Mouse (Mus musculus) Patski (cell line): ENCODE measurements at regions not wholly inside any gene's neighbourhood (a gene's known extent, or its start where the extent isn't known, plus 50 kb on each side); places are given as distances from the start of the nearest gene placed in this dataset.
A peak's percentile ranks its signal among the peaks of the same experiment; 100 is the strongest.

Experiments used
- ATAC-seq: fragments of 100-300 bp; one replicate; pipeline ENCODE4 v1.8.0; 2021
- CTCF ChIA-PET: fragments of 350-600 bp; sonication (Branson Sonifier 250); formaldehyde crosslinking; loops from one replicate; lab custom pipeline; 2022; ENCODE audit warnings: inconsistent platforms; lab: Charles Lee
- POLR2A ChIA-PET: fragments of 350-600 bp; sonication (Branson Sonifier 250); formaldehyde crosslinking; loops from one replicate; lab custom pipeline; 2022; ENCODE audit warnings: antibody characterized with exemption, inconsistent platforms; lab: Charles Lee
- DNase-seq: peaks from one replicate; pipeline ENCODE4 v3.0.0-alpha.2; 2011; ENCODE audit warnings: low read depth, low spot score
- H3K27me3 ChIP-seq: fragments of 371-371 bp; one replicate; pipeline ENCODE4 v1.5.1; 2021
- CTCF ChIP-seq: fragments of 100-300 bp; IDR thresholded peaks from one replicate; pipeline ENCODE4 v1.5.1; 2021
- in situ Hi-C: fragments of 300-500 bp; cut with MboI; formaldehyde crosslinking; loops from 3 replicates; pipeline ENCODE4 v1.11.1; 2018; ENCODE audit warnings: low pct_unique_long_range_greater_than_20kb, mixed read lengths

DNA sequence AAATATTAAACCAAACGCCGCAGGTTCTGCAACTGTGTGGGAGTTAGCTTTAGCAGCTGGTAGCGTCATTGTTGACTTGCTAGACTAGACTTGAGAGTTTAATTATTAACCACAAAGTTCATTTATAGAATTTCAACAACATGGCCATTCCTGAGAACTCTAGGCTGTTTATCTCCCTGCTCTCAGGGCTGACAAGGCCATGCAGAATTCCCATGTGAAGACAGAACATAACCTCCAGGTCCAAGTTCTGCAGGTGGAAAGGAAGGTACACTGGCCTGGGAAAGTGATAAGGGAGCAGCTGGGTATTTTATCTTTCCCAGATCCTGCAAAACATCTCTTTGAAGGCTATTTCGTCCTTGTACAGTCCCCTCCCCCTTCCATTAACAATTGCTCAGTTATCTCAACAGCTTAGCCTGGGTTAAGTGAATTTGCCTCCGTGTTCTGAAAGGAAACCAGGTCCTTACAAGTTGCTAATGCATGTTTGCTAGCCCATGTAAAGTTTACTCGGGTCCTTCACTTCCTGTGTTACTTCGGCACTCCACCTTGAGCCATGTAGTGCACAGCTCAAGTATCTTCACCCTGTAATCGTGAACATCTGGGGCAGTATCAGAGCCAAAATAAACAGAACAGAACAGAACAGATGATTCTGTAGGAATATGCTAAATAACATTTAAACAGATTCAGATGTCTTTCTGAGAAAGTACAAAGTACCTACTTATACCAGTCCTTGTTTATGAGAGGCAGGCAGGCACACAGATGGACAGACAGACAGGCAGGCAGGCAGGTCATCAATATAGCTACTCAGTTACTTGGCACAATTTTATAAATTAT lies 537.0 kb upstream of the N6amt1 start:
- H3K27me3 ChIP-seq: no peaks in the 10 kb centered on the region
- no peak for TF ChIP-seq CTCF
- CTCF ChIA-PET: interaction anchor here (0.8 kb wide), 1 partner anchor 10 kb away, joined by 3 read pairs; no protein-coding TSS in a partner anchor
- POLR2A ChIA-PET: no interaction called here
- ATAC-seq (no peak), DNase-seq (no peak)
- in situ Hi-C loops: no loop called here

DNA sequence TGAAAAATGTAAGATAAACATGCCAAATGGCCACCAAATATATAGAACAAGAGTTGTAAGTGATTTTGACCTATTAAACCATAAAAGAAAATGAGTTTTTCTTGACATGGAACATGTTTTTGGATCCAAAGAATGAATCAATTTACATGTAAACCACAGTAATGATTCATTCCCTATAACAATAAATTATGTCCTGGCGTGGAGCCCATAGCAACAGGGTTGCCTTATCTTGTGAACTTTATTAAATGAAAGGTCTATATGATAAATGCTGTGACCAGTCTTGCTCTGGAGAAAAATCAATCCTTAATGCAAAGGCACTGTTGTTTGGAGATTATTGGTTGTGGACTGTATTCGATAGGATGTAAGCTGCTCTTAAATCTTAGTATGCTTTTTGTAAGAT lies 538.0 kb upstream of the N6amt1 start:
- ATAC-seq: no peak
- in situ Hi-C loops: no loop called here
- CTCF ChIA-PET: interaction anchor here (0.9 kb wide), 1 partner anchor 65 kb away, joined by 3 read pairs; no protein-coding TSS in a partner anchor

DNA sequence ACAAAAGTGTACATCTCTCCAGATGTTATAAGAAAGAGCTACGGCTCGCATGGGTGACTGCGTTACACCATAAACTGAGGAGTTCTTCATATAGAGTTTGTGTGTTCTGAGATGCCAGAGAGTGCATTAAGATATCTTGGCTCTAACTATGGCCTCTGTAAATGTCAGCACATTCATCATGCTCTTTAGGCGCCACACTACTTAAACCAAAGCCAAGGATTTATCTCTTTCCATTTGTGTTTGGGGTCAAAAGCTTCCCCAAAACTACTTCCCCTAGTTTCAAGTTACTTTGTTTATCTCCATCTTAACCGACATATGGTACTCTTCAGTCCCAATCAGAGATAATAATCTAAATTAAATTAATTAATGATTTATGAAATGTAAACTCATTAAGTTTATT lies 541.3 kb upstream of the N6amt1 start:
- ATAC-seq (no peak), DNase-seq (no peak)
- ChIA-PET POLR2A (no interaction called here), CTCF (interaction anchor here (2.9 kb wide), 1 partner anchor 70 kb away, joined by 6 read pairs; no protein-coding TSS in a partner anchor)
- no peak for TF ChIP-seq CTCF
- in situ Hi-C loops: no loop called here
- no peaks in the 10 kb centered on the region for H3K27me3 ChIP-seq

More for the DNA sequence above, 538.0 kb upstream of the N6amt1 start:
- TF ChIP-seq CTCF: no peak
- DNase-seq: no peak
- POLR2A ChIA-PET: no interaction called here
- H3K27me3 ChIP-seq: no peaks in the 10 kb centered on the region

DNA sequence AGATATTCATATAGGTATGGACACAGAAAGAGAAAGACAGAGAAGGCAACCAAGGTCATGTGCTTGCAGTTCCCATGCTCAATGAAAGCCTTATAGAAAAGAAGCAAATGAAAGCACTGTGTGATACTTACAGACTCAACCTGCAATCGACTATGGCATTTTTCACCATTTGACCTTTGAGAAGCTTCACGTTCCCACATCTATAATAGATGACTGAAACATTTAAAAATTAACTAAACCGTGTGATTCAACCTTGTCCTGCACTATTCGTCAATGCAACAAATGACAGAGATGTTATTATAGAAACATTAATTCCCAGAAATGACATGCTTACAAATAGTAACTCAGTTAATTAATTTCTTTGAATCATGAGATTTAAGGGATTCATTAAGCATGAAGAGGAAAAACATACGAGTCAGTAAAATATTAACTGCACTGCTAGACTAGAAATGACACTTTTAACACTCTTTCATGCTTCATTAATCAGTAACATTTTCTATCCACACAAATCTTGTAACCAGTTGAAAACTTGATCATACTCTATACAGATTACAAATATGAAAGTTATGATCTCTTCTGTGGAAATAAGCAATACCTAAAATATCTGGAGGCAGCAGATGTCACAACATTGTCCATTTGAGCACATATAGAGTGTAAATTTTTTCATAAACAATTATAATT lies 545.2 kb upstream of the N6amt1 start:
- ATAC-seq (peak; percentile 71), DNase-seq (peak; percentile 74)
- no peak for TF ChIP-seq CTCF
- in situ Hi-C loops: loop anchor here (5.0 to 10.0 kb wide), 4 partner anchors 161 to 1006 kb away; partner anchors contain the start of gene Adamts1
- CTCF ChIA-PET: no interaction called here
- POLR2A ChIA-PET: interaction anchor here (0.6 to 1.2 kb wide), 2 partner anchors 280 to 1005 kb away, joined by 3 to 5 read pairs; partner anchors contain the start of gene Adamts1
- H3K27me3 ChIP-seq: no peaks in the 10 kb centered on the region

DNA sequence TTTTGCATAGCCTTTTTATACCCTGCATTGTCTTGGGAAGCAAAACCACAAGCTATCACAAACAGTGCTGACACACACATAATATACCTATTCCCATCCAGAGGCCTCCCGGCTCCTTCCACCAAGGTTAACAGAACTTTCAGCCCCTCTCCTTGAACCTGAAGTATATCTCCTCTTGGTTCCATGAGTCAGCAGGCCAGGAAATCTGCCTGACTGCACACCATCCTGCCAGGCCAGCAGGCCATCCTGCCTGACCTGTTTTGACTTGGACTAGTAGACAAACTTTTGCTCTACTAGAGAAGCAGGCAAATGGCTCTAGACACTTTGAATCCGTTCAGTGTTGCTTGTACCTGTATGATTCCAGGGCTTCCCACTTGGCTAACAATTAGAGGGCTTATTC lies 547.6 kb upstream of the N6amt1 start:
- in situ Hi-C loops: loop anchor here (5.0 to 10.0 kb wide), 4 partner anchors 159 to 1004 kb away; partner anchors contain the start of gene Adamts1
- no peak for DNase-seq
- ChIA-PET CTCF (interaction anchor here (1.3 kb wide), 1 partner anchor 40 kb away, joined by 3 read pairs; no protein-coding TSS in a partner anchor), POLR2A (no interaction called here)
- ATAC-seq: no peak
- no peaks in the 10 kb centered on the region for H3K27me3 ChIP-seq
- no peak for TF ChIP-seq CTCF

DNA sequence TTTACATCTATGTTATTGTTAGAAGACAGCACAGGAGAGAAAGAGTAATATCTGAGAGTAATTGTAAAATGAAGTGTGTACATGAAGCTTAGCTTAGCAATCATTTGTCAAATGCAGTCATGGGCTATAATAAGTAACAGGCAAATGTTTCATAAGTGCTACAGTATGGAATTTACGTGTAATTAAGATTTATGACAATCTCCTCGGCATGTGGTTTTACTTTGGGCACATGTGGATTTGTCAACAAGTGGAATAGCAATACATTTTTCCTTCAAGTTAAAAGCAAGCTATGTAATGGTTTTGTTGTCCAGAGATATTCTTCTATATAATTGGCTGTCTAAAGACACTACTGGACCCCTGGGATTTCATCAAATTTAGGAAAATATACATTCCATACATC lies 577.9 kb upstream of the N6amt1 start:
- in situ Hi-C loops: no loop called here
- no peaks in the 10 kb centered on the region for H3K27me3 ChIP-seq
- ChIA-PET POLR2A (no interaction called here), CTCF (no interaction called here)
- ATAC-seq (no peak), DNase-seq (no peak)
- TF ChIP-seq CTCF: no peak

DNA sequence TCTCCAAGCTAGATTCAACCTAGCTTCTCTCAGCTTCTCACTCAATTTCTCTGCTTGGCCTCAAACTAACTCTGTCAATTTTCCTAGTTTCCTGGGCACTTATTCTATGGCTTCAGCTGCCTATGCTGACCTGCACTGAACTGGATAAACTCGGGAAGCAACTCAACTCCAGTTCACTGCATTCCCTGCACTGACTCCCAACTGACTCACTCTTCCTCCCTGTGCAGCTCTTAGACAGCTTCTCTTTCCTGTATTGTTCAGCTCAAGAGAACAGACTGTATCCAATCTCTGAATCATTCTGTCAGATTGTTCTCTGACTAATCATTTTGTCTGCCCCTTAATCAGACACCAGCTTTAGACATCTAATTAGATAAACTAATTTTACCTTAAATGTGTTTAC lies 581.4 kb upstream of the N6amt1 start:
- in situ Hi-C loops: no loop called here
- ATAC-seq: peak; percentile 67
- no peak for TF ChIP-seq CTCF
- H3K27me3 ChIP-seq: no peaks in the 10 kb centered on the region
- ChIA-PET POLR2A (no interaction called here), CTCF (interaction anchor here (1.0 to 2.9 kb wide), 2 partner anchors 12 to 13 kb away, joined by 3 to 9 read pairs; no protein-coding TSS in a partner anchor)
- DNase-seq: peak; percentile 20

DNA sequence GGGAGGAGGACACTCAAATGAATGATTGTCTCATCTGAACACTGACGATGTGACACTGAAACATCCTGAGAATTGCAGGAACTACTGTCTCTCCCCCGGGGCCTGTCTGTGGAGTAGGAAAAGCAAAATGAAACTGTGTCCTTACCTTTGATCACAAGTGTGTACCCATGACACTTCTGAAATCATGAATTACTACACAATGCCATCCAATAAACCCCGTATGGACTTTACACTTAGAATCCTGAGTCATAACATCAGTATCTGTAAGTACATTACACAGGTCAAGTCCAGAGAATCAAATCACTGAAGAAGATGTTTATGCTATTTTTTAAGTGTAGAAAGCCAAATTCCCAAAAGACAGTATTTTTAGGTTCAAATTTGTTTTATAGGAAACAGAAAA lies 585.1 kb upstream of the N6amt1 start:
- DNase-seq (no peak), ATAC-seq (no peak)
- POLR2A ChIA-PET: no interaction called here
- CTCF ChIA-PET: interaction anchor here (1.6 kb wide), 1 partner anchor 23 kb away, joined by 4 read pairs; no protein-coding TSS in a partner anchor
- in situ Hi-C loops: no loop called here
- no peaks in the 10 kb centered on the region for H3K27me3 ChIP-seq
- TF ChIP-seq CTCF: no peak

DNA sequence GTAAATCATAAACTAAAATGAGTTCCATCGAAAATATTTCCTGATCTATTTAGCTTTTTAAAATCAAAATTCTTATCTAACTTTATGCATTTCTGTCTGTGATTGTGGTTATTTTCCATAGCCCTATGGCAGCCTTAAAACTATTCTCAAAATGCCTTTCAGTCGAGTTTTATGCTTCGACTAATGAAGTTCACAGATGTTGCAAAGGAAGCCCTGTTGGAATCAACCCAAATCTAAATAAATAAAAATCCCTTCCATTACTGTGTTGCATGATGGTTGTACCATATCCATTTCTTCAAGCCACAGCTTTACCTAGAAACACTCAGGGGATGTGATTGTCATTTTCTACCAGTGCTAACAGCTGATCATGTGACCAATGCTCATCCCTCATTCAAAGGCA lies 585.6 kb upstream of the N6amt1 start:
- ATAC-seq (no peak), DNase-seq (no peak)
- in situ Hi-C loops: no loop called here
- no peak for TF ChIP-seq CTCF
- no peaks in the 10 kb centered on the region for H3K27me3 ChIP-seq
- CTCF ChIA-PET: interaction anchor here (1.6 kb wide), 1 partner anchor 23 kb away, joined by 4 read pairs; no protein-coding TSS in a partner anchor
- POLR2A ChIA-PET: no interaction called here

DNA sequence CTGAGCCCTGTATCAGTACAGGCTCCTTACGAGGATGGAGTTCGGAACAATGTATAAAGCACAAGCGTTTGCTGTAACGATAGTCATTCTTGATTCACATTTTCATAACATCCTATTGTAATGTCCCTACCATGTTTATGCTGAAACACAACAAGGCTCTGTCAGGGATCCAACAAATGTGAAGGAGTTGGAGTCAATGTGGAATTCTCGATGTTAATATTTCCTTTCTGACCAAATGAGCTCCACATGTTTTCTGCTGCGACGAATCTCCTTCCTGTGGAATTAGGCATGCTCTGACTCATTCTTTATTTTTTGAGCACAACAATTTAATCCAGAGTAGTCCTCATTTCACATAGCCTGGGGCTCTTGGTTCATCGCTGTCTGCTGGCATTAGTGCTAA lies 588.0 kb upstream of the N6amt1 start:
- ATAC-seq (no peak), DNase-seq (peak; percentile 7)
- in situ Hi-C loops: no loop called here
- H3K27me3 ChIP-seq: no peaks in the 10 kb centered on the region
- ChIA-PET POLR2A (no interaction called here), CTCF (interaction anchor here (1.0 to 1.4 kb wide), 3 partner anchors 19 to 41 kb away, joined by 3 to 4 read pairs (median 4); no protein-coding TSS in a partner anchor)
- TF ChIP-seq CTCF: no peak
